Mouse (Mus musculus) WW6 (cell line): ENCODE data around the gene Arpc1b.

Experiments used
- DNase-seq: peaks from one replicate; pipeline ENCODE4 v3.0.0-alpha.2; 2013; ENCODE audit warnings: low read depth, low spot score

Gene Arpc1b

GRCm38 (mm10) chr5:145161361-145161760 is 47.3 kb downstream of the Arpc1b start:
- no peak for DNase-seq

GRCm38 (mm10) chr5:145164710-145165109 is 50.7 kb downstream of the Arpc1b start:
- no peak for DNase-seq

DNA sequence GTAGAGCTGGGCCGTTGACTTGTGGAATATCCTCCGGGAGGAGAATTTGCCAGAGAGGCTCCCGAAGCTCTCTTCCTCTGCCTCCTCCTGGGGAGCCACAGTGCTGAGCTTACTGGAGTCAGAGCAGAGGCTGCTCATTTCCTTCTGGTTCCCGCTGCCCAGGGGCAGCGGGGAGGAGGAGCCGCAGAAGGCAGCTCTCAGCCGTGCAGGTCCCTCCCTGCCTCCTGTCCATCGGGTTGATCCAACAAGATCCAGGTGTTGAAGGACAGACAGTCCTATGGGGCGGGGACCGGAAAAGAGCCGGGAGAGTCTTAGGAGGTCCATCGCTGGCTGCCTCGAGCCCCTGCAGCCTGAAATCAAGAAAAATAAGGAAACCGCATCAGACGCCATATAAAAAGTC is 51.2 kb downstream of the Arpc1b start:
- DNase-seq = no peak

DNA sequence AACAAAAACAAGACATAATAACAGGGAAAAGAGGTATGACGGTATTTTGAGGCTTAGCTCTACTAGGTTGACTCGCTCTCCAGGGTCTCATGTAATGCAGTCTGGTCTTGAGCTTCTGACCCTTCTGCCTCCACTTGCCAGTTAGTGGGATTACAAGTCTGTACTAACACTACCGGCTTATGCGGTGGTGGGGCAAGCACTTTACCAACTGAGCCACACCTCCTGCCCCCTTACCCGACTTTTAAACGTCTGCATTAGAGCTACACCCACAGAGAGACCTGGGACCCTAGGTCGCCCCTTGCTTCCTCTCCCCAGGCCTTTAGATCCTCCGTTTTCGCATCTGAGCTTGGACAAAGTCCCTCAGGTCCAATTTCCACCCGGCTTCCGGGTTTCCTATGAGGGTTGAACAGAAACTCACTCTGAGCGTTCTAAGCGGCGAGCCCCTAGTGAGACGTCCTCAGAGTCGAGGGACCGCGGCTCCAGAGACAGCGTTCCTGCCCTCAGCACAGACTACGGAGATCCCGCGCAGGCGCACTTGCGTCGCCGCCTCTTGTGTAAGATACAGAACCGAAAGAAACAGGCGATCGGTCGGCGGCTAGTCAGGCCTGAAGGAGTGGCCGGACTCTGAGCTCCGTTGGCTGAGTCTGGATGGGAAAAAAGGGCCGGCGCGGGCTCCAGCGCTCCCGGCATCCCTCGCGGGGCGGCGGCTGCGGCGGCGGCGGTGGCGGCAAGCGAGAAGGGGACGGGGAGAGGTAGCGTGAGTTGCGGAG is 52.7 kb downstream of the Arpc1b start, which contains the start of the genes Ptcd1 and Cpsf4:
Gene Ptcd1 (minus strand): TSS at position 573 of the 770 bp plus-strand sequence.
Gene Cpsf4 (plus strand): TSS at position 678 of the 770 bp plus-strand sequence.
- peak; percentile 97 for DNase-seq

- DNase-seq = no peak
These were observed 53.3 kb downstream of the Arpc1b start for GRCm38 (mm10) chr5:145167306-145167661.

DNA sequence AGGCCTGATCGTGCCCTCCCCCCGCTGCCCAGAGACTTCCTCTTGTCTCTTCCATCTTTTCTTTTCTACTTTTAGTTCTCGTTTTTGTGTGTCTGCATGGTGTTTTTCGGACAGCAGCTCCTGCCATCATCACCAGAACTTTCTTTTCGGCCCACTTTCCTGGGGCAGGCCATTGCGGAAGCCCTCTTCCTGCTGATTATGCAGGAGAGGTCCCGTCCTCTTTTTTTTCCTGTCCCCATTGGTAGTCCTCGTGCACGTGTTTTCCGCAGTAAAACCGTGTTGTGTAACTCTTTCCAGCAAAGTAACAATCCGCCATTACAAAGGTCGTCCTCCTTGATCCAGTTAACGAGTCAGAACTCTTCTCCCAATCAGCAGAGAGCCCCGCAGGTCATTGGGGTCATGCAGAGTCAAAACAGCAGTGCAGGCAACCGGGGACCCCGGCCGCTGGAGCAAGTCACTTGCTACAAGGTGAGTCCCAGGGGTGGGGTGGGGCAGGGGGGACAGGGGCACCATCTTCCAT is 64.5 kb downstream of the Arpc1b start:
- DNase-seq = no peak
